Mouse (Mus musculus) heart, adult 2 months (tissue): ENCODE measurements around the gene Schip1. TPM values are rescaled to one million over a fixed set of nuclear protein-coding genes. Genes with fewer than 3 reads are reported as not detected.

Source experiments
- DNase-seq, 2 experiments: peaks; one replicate each; pipeline ENCODE4 v3.0.0; 2021
- H3K27ac ChIP-seq: fragments of 200-600 bp; 2 replicates; pipeline ENCODE4 v1.8.1; 2022
- H3K27me3 ChIP-seq: fragments of 200-500 bp; 2 replicates; pipeline ENCODE4 v1.6.1; 2012; ENCODE audit warnings: mild to moderate bottlenecking, low read length, inconsistent platforms, mixed read lengths; ENCODE audit not compliant: control insufficient read depth, insufficient read depth
- H3K36me3 ChIP-seq: fragments of 200-500 bp; 2 replicates; pipeline ENCODE4 v1.6.1; 2012; ENCODE audit warnings: low read length, inconsistent platforms; ENCODE audit not compliant: control insufficient read depth, insufficient read depth
- H3K4me1 ChIP-seq: fragments of 200-500 bp; 2 replicates; pipeline ENCODE4 v1.6.1; 2011; ENCODE audit warnings: low read length; ENCODE audit not compliant: control insufficient read depth, insufficient read depth
- H3K4me3 ChIP-seq: fragments of 200-600 bp; 2 replicates; pipeline ENCODE4 v1.8.1; 2022
- H3K79me2 ChIP-seq: fragments of 200-500 bp; replicated peaks from 2 replicates; pipeline ENCODE4 v1.6.1; 2012; ENCODE audit warnings: mild to moderate bottlenecking, inconsistent platforms, low read length, moderate library complexity, mixed read lengths; ENCODE audit not compliant: control insufficient read depth, insufficient read depth
- H3K9ac ChIP-seq: fragments of 200-500 bp; 2 replicates; pipeline ENCODE4 v1.6.1; 2012; ENCODE audit warnings: low read depth, mild to moderate bottlenecking, control low read depth, inconsistent platforms, low read length, mixed read lengths
- CTCF ChIP-seq: fragments of 200-600 bp; IDR thresholded peaks from 2 replicates; pipeline ENCODE4 v1.8.1; 2022; ENCODE audit warnings: antibody characterized with exemption, mild to moderate bottlenecking, moderate library complexity
- EP300 ChIP-seq: fragments of 200-500 bp; IDR thresholded peaks from 2 replicates; pipeline ENCODE4 v1.6.1; 2011; ENCODE audit warnings: low read depth, low read length, control low read depth; ENCODE audit not compliant: insufficient read depth
- POLR2A ChIP-seq: fragments of 200-500 bp; IDR thresholded peaks from 2 replicates; pipeline ENCODE4 v1.6.1; 2011; ENCODE audit warnings: mild to moderate bottlenecking, low read depth, low read length, control low read depth; ENCODE audit not compliant: insufficient read depth
- WGBS: fragments of 180-500 bp; shearing (Covaris S2); methylation state at CpG from one replicate; pipeline ENCODE4 v1.1.7; 2018; 5-methylcytosine and 5-hydroxymethylcytosine counted together
- intact Hi-C: fragments of 180-260 bp; cut with DNase I; formaldehyde crosslinking; loops from one replicate; pipeline ENCODE4 v1.15.1; 2025
- polyA plus RNA-seq: library from polyadenylated mRNA; depleted of rRNA; stranded (reverse); fragments of >200 nt; gene quantifications from 2 replicates; pipeline ENCODE4 v1.2.3, GENCODE M21; 2012
- total RNA-seq, 2 experiments: library from RNA; stranded (reverse); gene quantifications; 2 replicates each; pipeline ENCODE4 v1.2.3; 2021

The Schip1 gene
- total and polyA plus RNA-seq, 3 experiments, result 44.3 to 181 (median 163) TPM

GRCm38 (mm10) chr3:68477478-68477877 is 412.9 kb downstream of the Schip1 start:
- H3K27ac ChIP-seq, result no peak overlapping the region

GRCm38 (mm10) chr3:68479266-68479665 is 414.7 kb downstream of the Schip1 start:
- WGBS, result 88% methylated on average over 6 of the region's 6 CpGs
- intact Hi-C loops, result no loop called here
- no peaks in the 10 kb centered on the region for H3K4me1 ChIP-seq
- H3K27ac ChIP-seq, result no peak overlapping the region
- no peak for DNase-seq
- H3K4me3 ChIP-seq, result no peak overlapping the region
- no peaks in the 10 kb centered on the region for H3K27me3 ChIP-seq
- no peaks in the 10 kb centered on the region for H3K36me3 ChIP-seq
- no peaks in the 10 kb centered on the region for H3K79me2 ChIP-seq
- H3K9ac ChIP-seq, result no peak overlapping the region
- TF ChIP-seq EP300, result no peak
- no peak for TF ChIP-seq POLR2A
- TF ChIP-seq CTCF, result no peak

More at GRCm38 (mm10) chr3:68477478-68477877, 412.9 kb downstream of the Schip1 start:
- Histone ChIP-seq H3K4me3 (no peak overlapping the region), H3K27me3 (no peaks in the 10 kb centered on the region), H3K4me1 (no peaks in the 10 kb centered on the region), H3K36me3 (no peaks in the 10 kb centered on the region), H3K9ac (no peak overlapping the region), H3K79me2 (no peaks in the 10 kb centered on the region)
- TF ChIP-seq EP300 (no peak), CTCF (no peak), POLR2A (no peak)
- WGBS, result 55% methylated on average over 2 of the region's 2 CpGs
- intact Hi-C loops, result no loop called here
- no peak for DNase-seq

- Histone ChIP-seq H3K4me1 (no peaks in the 10 kb centered on the region), H3K4me3 (no peak overlapping the region), H3K27ac (no peak overlapping the region), H3K79me2 (no peaks in the 10 kb centered on the region; the same call in 1 of the 2 replicates), H3K27me3 (no peaks in the 10 kb centered on the region), H3K36me3 (no peaks in the 10 kb centered on the region), H3K9ac (no peak overlapping the region)
- 85% methylated on average over 3 of the region's 3 CpGs for WGBS
- no peak for DNase-seq
- TF ChIP-seq EP300 (no peak), CTCF (no peak), POLR2A (no peak)
- intact Hi-C loops, result no loop called here
Measured at GRCm38 (mm10) chr3:68483517-68483916, 418.9 kb downstream of the Schip1 start.

- intact Hi-C loops, result no loop called here
Measured at GRCm38 (mm10) chr3:68484021-68484420, 419.4 kb downstream of the Schip1 start.

GRCm38 (mm10) chr3:68484561-68484960 is 420.0 kb downstream of the Schip1 start:
- no peak overlapping the region for H3K9ac ChIP-seq
- no peak overlapping the region for H3K27ac ChIP-seq
- intact Hi-C loops, result no loop called here
- no peak for DNase-seq
- H3K4me3 ChIP-seq, result no peak overlapping the region
- WGBS, result 68% methylated on average over 4 of the region's 4 CpGs
- no peaks in the 10 kb centered on the region for H3K27me3 ChIP-seq
- peak; percentile 24 for TF ChIP-seq CTCF
- no peak for TF ChIP-seq POLR2A
- no peaks in the 10 kb centered on the region for H3K36me3 ChIP-seq
- no peaks in the 10 kb centered on the region for H3K4me1 ChIP-seq
- no peaks in the 10 kb centered on the region; the same call in 1 of the 2 replicates for H3K79me2 ChIP-seq

More at GRCm38 (mm10) chr3:68484021-68484420, 419.4 kb downstream of the Schip1 start:
- H3K27ac ChIP-seq, result no peak overlapping the region
- no peaks in the 10 kb centered on the region; the same call in 1 of the 2 replicates for H3K79me2 ChIP-seq
- no peaks in the 10 kb centered on the region for H3K4me1 ChIP-seq
- 85% methylated on average over 9 of the region's 9 CpGs for WGBS
- H3K4me3 ChIP-seq, result no peak overlapping the region
- no peaks in the 10 kb centered on the region for H3K36me3 ChIP-seq
- H3K9ac ChIP-seq, result no peak overlapping the region
- TF ChIP-seq CTCF (no peak), POLR2A (no peak), EP300 (no peak)
- DNase-seq, result no peak
- no peaks in the 10 kb centered on the region for H3K27me3 ChIP-seq

GRCm38 (mm10) chr3:68487621-68488020 is 423.0 kb downstream of the Schip1 start:
- Histone ChIP-seq H3K27me3 (no peaks in the 10 kb centered on the region), H3K9ac (no peak overlapping the region)
- WGBS, result 86% methylated on average over 1 of the region's 1 CpGs

More at GRCm38 (mm10) chr3:68487621-68488020, 423.0 kb downstream of the Schip1 start:
- H3K79me2 ChIP-seq, result no peaks in the 10 kb centered on the region; the same call in 1 of the 2 replicates
- TF ChIP-seq CTCF, result no peak
- TF ChIP-seq POLR2A, result no peak
- no peak for TF ChIP-seq EP300
- H3K27ac ChIP-seq, result no peak overlapping the region
- DNase-seq, result no peak
- intact Hi-C loops, result no loop called here
- H3K36me3 ChIP-seq, result peaks cover 5% of the 10 kb centered on the region
- H3K4me1 ChIP-seq, result peaks cover 6% of the 10 kb centered on the region
- no peak overlapping the region for H3K4me3 ChIP-seq
